Mouse (Mus musculus): ENCODE data around the gene Rufy2.

GRCm38 (mm10) chr10:63063365-63063764 lies 83.3 kb downstream of the Rufy2 start:
- TF ChIP-seq EP300 (IDR thresholded peaks at IDR 0.05; ENCODE audit: low read depth in 1 of 2, low read length in 2 of 2) (no peak), ZMIZ1 (IDR thresholded peaks at IDR 0.05; ENCODE audit: low read depth, low read length) (no peak), RAD21 (IDR thresholded peaks at IDR 0.05; ENCODE audit: low read depth, low read length) (no peak), TBP (IDR thresholded peaks at IDR 0.05; ENCODE audit: low read depth, low read length) (no peak), ZNF384 (IDR thresholded peaks at IDR 0.05; ENCODE audit: low read depth, low read length) (no peak), POLR2AphosphoS2 (IDR thresholded peaks at IDR 0.05; ENCODE audit: low read length) (no peak)
